Mouse (Mus musculus) C2C12 (cell line): ENCODE results near the gene Olfr266. TPM values are rescaled to one million over a fixed set of nuclear protein-coding genes. Genes with fewer than 3 reads are reported as not detected.

Experiments used
- H3K27me3 ChIP-seq: one replicate; pipeline ENCODE4 v1.6.1; 2011; ENCODE audit not compliant: control insufficient read depth, insufficient read depth, insufficient read length
- H3K36me3 ChIP-seq: one replicate; pipeline ENCODE4 v1.6.1; 2011; ENCODE audit not compliant: control insufficient read depth, insufficient read depth
- H3K4me3 ChIP-seq: one replicate; pipeline ENCODE4 v1.5.1; 2011; ENCODE audit warnings: mild to moderate bottlenecking, control low read depth; ENCODE audit not compliant: poor library complexity, insufficient read depth, severe bottlenecking
- H3K79me2 ChIP-seq: one replicate; pipeline ENCODE4 v1.6.1; 2011; ENCODE audit not compliant: control insufficient read depth, insufficient read depth
- H3K79me3 ChIP-seq: one replicate; pipeline ENCODE4 v1.6.1; 2011; ENCODE audit warnings: low read depth, control low read depth
- H3ac ChIP-seq: one replicate; pipeline ENCODE3; 2011; ENCODE audit warnings: low read depth; ENCODE audit not compliant: control insufficient read depth, insufficient read length
- CEBPB ChIP-seq: IDR thresholded peaks from one replicate; pipeline ENCODE4 v1.6.1; 2011; ENCODE audit warnings: low read depth, mild to moderate bottlenecking, control low read depth, moderate library complexity
- CTCF ChIP-seq: IDR thresholded peaks from one replicate; pipeline ENCODE4 v1.5.1; 2011; ENCODE audit not compliant: control insufficient read depth, insufficient read depth, insufficient read length
- FOSL1 ChIP-seq: IDR thresholded peaks from one replicate; pipeline ENCODE4 v1.8.0; 2011; ENCODE audit warnings: mild to moderate bottlenecking, low read length; ENCODE audit not compliant: poor library complexity, insufficient read depth, severe bottlenecking
- MAX ChIP-seq: IDR thresholded peaks from one replicate; pipeline ENCODE4 v1.6.1; 2011; ENCODE audit warnings: mild to moderate bottlenecking, control low read depth
- MYOD1 ChIP-seq: IDR thresholded peaks from one replicate; pipeline ENCODE4 v1.6.1; 2011; ENCODE audit warnings: low read depth; ENCODE audit not compliant: control insufficient read depth, insufficient read length
- MYOG ChIP-seq: IDR thresholded peaks from one replicate; pipeline ENCODE4 v1.6.1; 2011; ENCODE audit not compliant: control insufficient read depth, insufficient read length; ENCODE audit errors: extremely low read depth
- USF1 ChIP-seq: IDR thresholded peaks from one replicate; pipeline ENCODE4 v1.6.1; 2011; ENCODE audit warnings: low read depth, mild to moderate bottlenecking, control low read depth, moderate library complexity
- long read RNA-seq, 2 experiments: library from polyadenylated mRNA; unstranded; transcript quantifications; one replicate each; pipeline ENCODE4 v2.0.0; 2019 to 2020
- polyA plus RNA-seq: library from polyadenylated mRNA; unstranded; fragments of >200 nt; fragmentation: generic; extraction: Trizol; gene quantifications from one replicate; pipeline ENCODE4 v1.2.1, GENCODE M21; 2012; ENCODE audit warnings: missing spikeins

Gene Olfr266
- not detected for polyA plus RNA-seq
- long read RNA-seq, experiment 1: 0 reads
- long read RNA-seq, experiment 2: 0 reads

GRCm38 (mm10) chr3:106826187-106826586 is at the start of gene Olfr266:
Gene Olfr266 (minus strand): TSS chr3:106826287.
- H3K79me2 ChIP-seq: no peaks in the 10 kb centered on the region
- no peaks in the 10 kb centered on the region for H3K79me3 ChIP-seq
- H3K27me3 ChIP-seq: no peaks in the 10 kb centered on the region
- no peaks in the 10 kb centered on the region for H3K36me3 ChIP-seq
- no peak within 1 kb of the TSS for H3ac ChIP-seq
- TF ChIP-seq CTCF (no peak), USF1 (no peak)
- H3K4me3 ChIP-seq: no peak within 1 kb of the TSS

GRCm38 (mm10) chr3:106875626-106876025 is 49.5 kb upstream of the Olfr266 start:
- no peak overlapping the region for H3ac ChIP-seq
- no peaks in the 10 kb centered on the region for H3K79me2 ChIP-seq
- no peak for TF ChIP-seq MYOG
- peak; percentile 62 for TF ChIP-seq MYOD1
- H3K4me3 ChIP-seq: no peak overlapping the region
- no peaks in the 10 kb centered on the region for H3K27me3 ChIP-seq
- H3K36me3 ChIP-seq: no peaks in the 10 kb centered on the region
- no peaks in the 10 kb centered on the region for H3K79me3 ChIP-seq

GRCm38 (mm10) chr3:106872893-106873292 is 46.8 kb upstream of the Olfr266 start:
- TF ChIP-seq MAX: no peak
- H3ac ChIP-seq: no peak overlapping the region
- H3K79me3 ChIP-seq: no peaks in the 10 kb centered on the region
- H3K27me3 ChIP-seq: no peaks in the 10 kb centered on the region
- no peak overlapping the region for H3K4me3 ChIP-seq
- no peaks in the 10 kb centered on the region for H3K79me2 ChIP-seq
- H3K36me3 ChIP-seq: no peaks in the 10 kb centered on the region

- Histone ChIP-seq H3K27me3 (no peaks in the 10 kb centered on the region), H3K36me3 (no peaks in the 10 kb centered on the region), H3ac (no peak overlapping the region), H3K4me3 (no peak overlapping the region), H3K79me3 (no peaks in the 10 kb centered on the region), H3K79me2 (no peaks in the 10 kb centered on the region)
- TF ChIP-seq FOSL1: no peak
- TF ChIP-seq CEBPB: peak; percentile 98
- no peak for TF ChIP-seq CTCF
- no peak for TF ChIP-seq MAX
- no peak for TF ChIP-seq MYOG
- peak; percentile 96 for TF ChIP-seq MYOD1
- TF ChIP-seq USF1: no peak
These were observed 6.0 kb upstream of the Olfr266 start for GRCm38 (mm10) chr3:106832107-106832506.

GRCm38 (mm10) chr3:106817676-106818075 is 8.4 kb downstream of the Olfr266 start:
- no peak overlapping the region for H3K4me3 ChIP-seq
- H3ac ChIP-seq: no peak overlapping the region
- H3K36me3 ChIP-seq: no peaks in the 10 kb centered on the region
- no peaks in the 10 kb centered on the region for H3K79me2 ChIP-seq
- TF ChIP-seq MAX: no peak
- TF ChIP-seq CEBPB: no peak
- no peak for TF ChIP-seq CTCF
- no peak for TF ChIP-seq MYOG
- TF ChIP-seq MYOD1: no peak
- TF ChIP-seq FOSL1: no peak
- no peak for TF ChIP-seq USF1
- no peaks in the 10 kb centered on the region for H3K27me3 ChIP-seq
- H3K79me3 ChIP-seq: no peaks in the 10 kb centered on the region

GRCm38 (mm10) chr3:106808972-106809695 is 17.0 kb downstream of the Olfr266 start:
- H3K27me3 ChIP-seq: no peaks in the 10 kb centered on the region
- no peak for TF ChIP-seq MYOD1
- TF ChIP-seq CEBPB: no peak
- no peak for TF ChIP-seq CTCF
- TF ChIP-seq MAX: no peak
- no peak for TF ChIP-seq USF1
- TF ChIP-seq MYOG: no peak
- no peak for TF ChIP-seq FOSL1
- no peak overlapping the region for H3K4me3 ChIP-seq
- H3K36me3 ChIP-seq: no peaks in the 10 kb centered on the region
- no peaks in the 10 kb centered on the region for H3K79me3 ChIP-seq
- no peak overlapping the region for H3ac ChIP-seq
- no peaks in the 10 kb centered on the region for H3K79me2 ChIP-seq
